Mouse (Mus musculus): ENCODE measurements at regions not wholly inside any gene's neighbourhood (a gene's known extent, or its start where the extent isn't known, plus 50 kb on each side); places are given as distances from the start of the nearest gene placed in this dataset.

GRCm38 (mm10) chr10:23611183-23611582 is 175.9 kb downstream of the Rps12 start:
- in situ Hi-C loops (cut with MboI; ENCODE audit: low pct_ligation_motif_present, low pct_unique_long_range_greater_than_20kb, low sequenced_read_pairs) (loop anchor here (25.0 kb wide), 1 partner anchor 474 kb away; no protein-coding TSS in a partner anchor), dilution Hi-C loops (cut with MboI; ENCODE audit: extremely low pct_ligation_motif_present, extremely low pct_unique_long_range_greater_than_20kb, low sequenced_read_pairs) (no loop called here)
- Histone ChIP-seq H3K27ac (ENCODE audit: insufficient read depth, low read depth) (no peak overlapping the region), H3K27me3 (replicated peaks) (no peaks in the 10 kb centered on the region), H3K9me3 (replicated peaks; ENCODE audit: low read length) (no peaks in the 10 kb centered on the region), H3K36me3 (replicated peaks in 1 of 2; ENCODE audit: control insufficient read depth in 1 of 2, insufficient read depth in 1 of 2, low read length in 1 of 2) (no peaks in the 10 kb centered on the region), H3K9ac (ENCODE audit: insufficient read depth, low read depth) (no peak overlapping the region), H3K4me3 (replicated peaks in 1 of 3; ENCODE audit: low read depth in 2 of 3, low read length in 2 of 3, poor library complexity in 1 of 3) (no peak overlapping the region), H3K4me2 (ENCODE audit: insufficient read depth, low read depth, poor library complexity, severe bottlenecking) (no peak overlapping the region; the same call in 1 of the 2 replicates), H3K79me2 (replicated peaks; ENCODE audit: control insufficient read depth, extremely low read depth, insufficient read depth, poor library complexity, severe bottlenecking) (no peaks in the 10 kb centered on the region), H3K4me1 (ENCODE audit: control insufficient read depth in 1 of 2, insufficient read depth in 2 of 2) (0 out of 4 replicates have a peak, but pooled peaks cover 0 to 2% of the 10 kb centered on the region in 2 experiments)
- TF ChIP-seq RAD21 (IDR thresholded peaks at IDR 0.05; ENCODE audit: low read depth, low read length) (peak; percentile 91), IRF4 (IDR thresholded peaks at IDR 0.05; ENCODE audit: low read depth, low read length) (0 out of 2 replicates have a peak, but pooled peaks have one; percentile 26), MAZ (IDR thresholded peaks at IDR 0.05; ENCODE audit: low read depth, low read length) (no peak), ZC3H11A (IDR thresholded peaks at IDR 0.05; ENCODE audit: low read depth, low read length) (peak; percentile 65), SMC3 (IDR thresholded peaks at IDR 0.05; ENCODE audit: low read depth, low read length) (peak; percentile 87), CHD1 (IDR thresholded peaks at IDR 0.05; ENCODE audit: low read depth, low read length) (no peak), CTCF (conservative IDR thresholded peaks at IDR 0.05 in 1 of 2, IDR thresholded peaks at IDR 0.05 in 1 of 2; ENCODE audit: low read depth in 2 of 2, low read length in 2 of 2) (peak; percentile 77 to 87), USF1 (IDR thresholded peaks at IDR 0.05; ENCODE audit: low read depth, low read length) (no peak)
- DNase-seq (ENCODE audit: extremely low read depth), result peak; percentile 84

- no peak overlapping the region for H3K4me3 ChIP-seq (replicated peaks in 1 of 3; ENCODE audit: low read depth in 2 of 3, low read length in 2 of 3, poor library complexity in 1 of 3)
- H3K4me1 ChIP-seq (ENCODE audit: control insufficient read depth in 1 of 2, insufficient read depth in 2 of 2), result 0 out of 4 replicates have a peak, but pooled peaks cover 0 to 2% of the 10 kb centered on the region in 2 experiments
- no peak overlapping the region for H3K9ac ChIP-seq (ENCODE audit: insufficient read depth, low read depth)
- no peak overlapping the region for H3K27ac ChIP-seq (ENCODE audit: insufficient read depth, low read depth)
- dilution Hi-C loops (cut with MboI; ENCODE audit: extremely low pct_ligation_motif_present, extremely low pct_unique_long_range_greater_than_20kb, low sequenced_read_pairs), result no loop called here
- no peaks in the 10 kb centered on the region for H3K27me3 ChIP-seq (replicated peaks)
- TF ChIP-seq SIN3A (IDR thresholded peaks at IDR 0.05; ENCODE audit: low read length), result no peak
- TF ChIP-seq GABPA (IDR thresholded peaks at IDR 0.05; ENCODE audit: insufficient replicate concordance, low read depth, low read length), result no peak
- TF ChIP-seq TBP (conservative IDR thresholded peaks at IDR 0.05; ENCODE audit: low read depth, low read length), result no peak
- no peak for TF ChIP-seq E2F4 (IDR thresholded peaks at IDR 0.05; ENCODE audit: insufficient replicate concordance, low read depth, low read length)
- no peak for TF ChIP-seq ZMIZ1 (IDR thresholded peaks at IDR 0.05; ENCODE audit: low read depth, low read length)
- TF ChIP-seq NRF1 (IDR thresholded peaks at IDR 0.05; ENCODE audit: low read depth, low read length), result no peak
- no peak for TF ChIP-seq EP300 (IDR thresholded peaks at IDR 0.05; ENCODE audit: low read length)
- TF ChIP-seq CHD2 (IDR thresholded peaks at IDR 0.05; ENCODE audit: low read length), result no peak
- TF ChIP-seq JUN (IDR thresholded peaks at IDR 0.05; ENCODE audit: insufficient read depth, low read depth, low read length), result no peak
- no peak for TF ChIP-seq CHD1 (IDR thresholded peaks at IDR 0.05; ENCODE audit: low read depth, low read length)
- TF ChIP-seq RCOR1 (conservative IDR thresholded peaks at IDR 0.05; ENCODE audit: low read depth, low read length), result no peak
- no peaks in the 10 kb centered on the region for H3K9me3 ChIP-seq (replicated peaks; ENCODE audit: low read length)
- no peak overlapping the region for H3K4me2 ChIP-seq (ENCODE audit: insufficient read depth, low read depth, poor library complexity, severe bottlenecking)
- DNase-seq (ENCODE audit: extremely low read depth), result no peak
- in situ Hi-C loops (cut with MboI; ENCODE audit: low pct_ligation_motif_present, low pct_unique_long_range_greater_than_20kb, low sequenced_read_pairs), result loop anchor here (25.0 kb wide), 1 partner anchor 473 kb away; no protein-coding TSS in a partner anchor
- H3K36me3 ChIP-seq (replicated peaks in 1 of 2; ENCODE audit: control insufficient read depth in 1 of 2, insufficient read depth in 1 of 2, low read length in 1 of 2), result no peaks in the 10 kb centered on the region
- no peaks in the 10 kb centered on the region for H3K79me2 ChIP-seq (replicated peaks; ENCODE audit: control insufficient read depth, extremely low read depth, insufficient read depth, poor library complexity, severe bottlenecking)
Observed at GRCm38 (mm10) chr10:23610485-23610884, 176.6 kb downstream of the Rps12 start.

Data from CH12.LX (cell line).